Mouse (Mus musculus): ENCODE measurements around the gene St6galnac5. TPM values are rescaled to one million over a fixed set of nuclear protein-coding genes. Genes with fewer than 3 reads are reported as not detected.
"Not testable (repeated sequence)": the region's sequence is repeated elsewhere in the genome, so short reads cannot be mapped to it uniquely, and the experiment has no call there.

St6galnac5 gene
- total RNA-seq, 2 experiments from 2014 or later, result not detected

GRCm38 (mm10) chr3:152813905-152814304 is 168.1 kb downstream of the St6galnac5 start:
- intact Hi-C loops (cut with DNase I), result no loop called here

GRCm38 (mm10) chr3:152799738-152800431 is 182.2 kb downstream of the St6galnac5 start:
- intact Hi-C loops (cut with DNase I), result no loop called here
- DNase-seq, result peak in 1 of 2 experiments; percentile 7

More at GRCm38 (mm10) chr3:152813905-152814304, 168.1 kb downstream of the St6galnac5 start:
- no peak for DNase-seq

GRCm38 (mm10) chr3:152797354-152797753 is 184.7 kb downstream of the St6galnac5 start:
- DNase-seq, result no peak
- intact Hi-C loops (cut with DNase I), result no loop called here

GRCm38 (mm10) chr3:152796216-152796615 is 185.8 kb downstream of the St6galnac5 start:
- no peak for DNase-seq
- intact Hi-C loops (cut with DNase I), result no loop called here

GRCm38 (mm10) chr3:152793006-152793405 is 189.0 kb downstream of the St6galnac5 start:
- DNase-seq, result no peak
- intact Hi-C loops (cut with DNase I), result no loop called here

GRCm38 (mm10) chr3:152792601-152793000 is 189.4 kb downstream of the St6galnac5 start:
- intact Hi-C loops (cut with DNase I), result no loop called here
- DNase-seq, result no peak

GRCm38 (mm10) chr3:152788301-152788953 is 193.6 kb downstream of the St6galnac5 start:
- not testable (repeated sequence) for DNase-seq
- intact Hi-C loops (cut with DNase I), result loop anchor here (10.0 kb wide), 1 partner anchor 1016 kb away; no protein-coding TSS in a partner anchor

GRCm38 (mm10) chr3:152784353-152784752 is 197.7 kb downstream of the St6galnac5 start:
- DNase-seq, result not testable (repeated sequence)
- intact Hi-C loops (cut with DNase I), result loop anchor here (2.0 to 10.0 kb wide), 2 partner anchors 174 to 1020 kb away; no protein-coding TSS in a partner anchor

- DNase-seq, result peak; percentile 60 to 74
- intact Hi-C loops (cut with DNase I), result loop anchor here (2.0 to 10.0 kb wide), 3 partner anchors 175 to 1021 kb away; no protein-coding TSS in a partner anchor
Observed at GRCm38 (mm10) chr3:152783792-152784191, 198.3 kb downstream of the St6galnac5 start.

- DNase-seq, result no peak
- intact Hi-C loops (cut with DNase I), result loop anchor here (10.0 kb wide), 1 partner anchor 1025 kb away; no protein-coding TSS in a partner anchor
Observed at GRCm38 (mm10) chr3:152779819-152780218, 202.2 kb downstream of the St6galnac5 start.

- no peak for DNase-seq
- intact Hi-C loops (cut with DNase I), result no loop called here
Observed at GRCm38 (mm10) chr3:152776872-152777540, 205.0 kb downstream of the St6galnac5 start.

- DNase-seq, result no peak
- intact Hi-C loops (cut with DNase I), result no loop called here
Observed at GRCm38 (mm10) chr3:152776363-152776762, 205.7 kb downstream of the St6galnac5 start.

GRCm38 (mm10) chr3:152770056-152770455 is 212.0 kb downstream of the St6galnac5 start:
- DNase-seq, result no peak
- intact Hi-C loops (cut with DNase I), result no loop called here

- no peak for DNase-seq
- intact Hi-C loops (cut with DNase I), result no loop called here
Observed at GRCm38 (mm10) chr3:152767485-152767884, 214.6 kb downstream of the St6galnac5 start.
